Mouse (Mus musculus): Measurements from ENCODE around the gene Arhgdig.

GRCm38 (mm10) chr17:26235077-26235815 lies 27.7 kb upstream of the Arhgdig start:
- TF ChIP-seq CTCF (IDR thresholded peaks at IDR 0.05; ENCODE audit: low read depth) (no peak), EP300 (optimal IDR thresholded peaks at IDR 0.05) (no peak)

All from stomach, postnatal 0 days (tissue).